Mouse (Mus musculus): ENCODE measurements around the gene Wdr66.

Gene Wdr66

DNA sequence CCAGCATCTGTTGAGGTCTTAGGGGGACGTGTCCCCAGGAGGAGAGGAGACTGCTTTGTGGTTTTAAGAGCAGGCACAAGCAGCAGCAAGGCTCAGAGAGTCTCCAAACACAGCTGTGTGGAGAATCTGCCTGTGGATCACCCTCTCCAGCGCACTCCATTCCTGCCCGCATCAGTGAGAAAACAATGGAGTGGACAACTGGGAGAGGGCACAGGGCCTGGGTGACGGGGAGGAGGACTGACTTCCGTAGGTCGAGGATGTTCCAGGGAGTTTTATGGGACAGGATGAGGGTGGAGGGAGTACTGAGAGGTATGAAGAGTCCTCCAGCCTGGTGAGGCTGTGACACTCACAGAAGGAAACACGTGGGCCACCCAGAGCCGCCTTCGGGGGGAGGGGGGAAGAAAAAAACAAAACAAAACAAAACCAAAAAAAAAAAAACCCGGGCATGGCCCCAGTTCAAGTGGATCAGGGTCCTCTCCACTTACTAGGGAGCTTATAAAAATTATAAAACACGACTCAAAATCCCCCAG is 62.0 kb downstream of the Wdr66 start:
- no peak for DNase-seq (ENCODE audit: low read depth, low spot score)

DNA sequence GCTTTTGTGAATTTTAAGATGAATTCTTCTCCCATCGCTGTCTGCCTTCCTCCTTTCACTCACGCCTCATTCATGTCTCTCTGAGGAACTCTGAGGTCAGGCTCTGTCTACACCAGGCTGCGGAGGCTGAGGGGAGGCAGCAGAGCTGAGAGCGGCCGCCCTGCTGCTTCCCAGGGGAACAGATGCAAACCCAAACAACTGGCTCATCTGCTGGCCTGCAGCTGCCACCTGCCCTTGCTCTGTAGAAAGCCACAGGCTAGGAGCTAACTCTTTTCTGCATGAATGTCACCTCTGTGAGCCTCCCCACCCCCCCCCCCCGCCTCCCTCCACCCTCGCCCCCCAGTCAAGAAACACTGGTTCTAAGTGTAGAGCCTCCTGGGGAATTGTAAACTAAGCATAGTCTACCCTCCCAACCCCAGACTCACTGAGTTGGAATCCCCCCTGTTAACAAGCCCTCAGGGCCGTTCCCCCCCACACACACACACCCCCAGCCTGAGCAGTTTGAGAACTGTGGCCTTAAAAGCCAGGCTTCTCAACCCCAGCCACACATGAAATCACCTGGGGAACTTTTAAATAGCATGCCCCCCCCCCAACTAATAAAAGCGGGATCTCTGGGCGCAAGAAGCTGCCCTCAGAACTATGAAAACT is 63.4 kb downstream of the Wdr66 start:
- DNase-seq (ENCODE audit: low read depth, low spot score) = no peak

DNA sequence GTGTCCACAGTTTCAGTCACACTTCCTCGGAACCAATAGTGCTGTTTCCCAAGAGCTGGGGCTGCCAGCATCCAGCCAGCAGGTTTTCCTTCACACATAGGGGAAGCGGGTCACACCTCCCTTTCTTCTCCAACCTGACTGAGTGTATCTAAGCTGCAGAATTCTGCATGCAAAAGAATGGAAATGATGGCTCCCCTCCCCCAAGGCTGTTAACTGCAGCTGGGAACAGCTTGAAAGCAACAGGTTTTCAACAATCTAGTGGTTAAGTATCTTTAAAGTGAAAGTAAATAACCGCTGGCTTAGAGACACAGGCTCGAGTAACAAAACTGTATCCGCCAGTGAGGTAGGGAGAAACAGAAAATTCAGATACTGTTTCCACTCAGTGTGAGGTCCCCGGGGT is 66.1 kb downstream of the Wdr66 start:
- DNase-seq (ENCODE audit: low read depth, low spot score) = peak; percentile 45

DNA sequence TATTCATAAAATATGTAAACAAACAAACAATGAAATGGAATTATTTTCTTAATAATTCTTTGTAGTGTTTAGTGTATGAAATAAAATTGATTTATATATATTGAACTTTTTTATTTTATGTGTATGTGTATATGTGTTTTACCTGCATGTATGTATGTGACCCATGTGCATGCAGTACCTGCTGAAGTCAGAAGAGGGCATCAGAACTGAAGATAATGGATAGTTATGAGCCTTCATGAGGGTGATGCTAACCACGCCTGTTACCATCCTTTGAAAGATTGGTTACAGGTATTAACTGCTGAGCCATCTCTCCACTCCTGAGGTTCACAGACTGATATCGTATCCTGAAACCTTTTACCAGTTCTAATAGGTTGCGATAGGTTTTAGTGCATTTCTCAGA is 68.2 kb downstream of the Wdr66 start:
- no peak for DNase-seq (ENCODE audit: low read depth, low spot score)

DNA sequence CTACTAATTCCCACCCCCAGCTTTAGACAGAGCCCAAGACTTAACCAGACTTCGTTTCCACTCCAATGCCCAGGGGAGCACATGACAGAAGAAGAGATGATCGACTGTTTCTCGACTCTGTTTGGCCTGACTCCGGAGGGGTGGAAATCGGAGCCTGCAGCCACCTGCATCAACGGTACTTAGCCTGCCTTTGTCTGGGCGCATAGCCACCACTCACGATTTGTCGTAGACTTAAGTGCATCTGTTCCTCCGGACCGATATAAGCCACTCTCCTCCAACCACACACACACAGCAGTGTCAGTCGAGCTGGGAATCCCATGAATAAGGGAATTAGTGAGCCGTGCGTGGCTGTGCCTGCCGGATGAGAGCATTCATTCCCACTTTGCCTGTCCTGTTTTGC is 72.3 kb downstream of the Wdr66 start:
- DNase-seq (ENCODE audit: low read depth, low spot score) = no peak

DNA sequence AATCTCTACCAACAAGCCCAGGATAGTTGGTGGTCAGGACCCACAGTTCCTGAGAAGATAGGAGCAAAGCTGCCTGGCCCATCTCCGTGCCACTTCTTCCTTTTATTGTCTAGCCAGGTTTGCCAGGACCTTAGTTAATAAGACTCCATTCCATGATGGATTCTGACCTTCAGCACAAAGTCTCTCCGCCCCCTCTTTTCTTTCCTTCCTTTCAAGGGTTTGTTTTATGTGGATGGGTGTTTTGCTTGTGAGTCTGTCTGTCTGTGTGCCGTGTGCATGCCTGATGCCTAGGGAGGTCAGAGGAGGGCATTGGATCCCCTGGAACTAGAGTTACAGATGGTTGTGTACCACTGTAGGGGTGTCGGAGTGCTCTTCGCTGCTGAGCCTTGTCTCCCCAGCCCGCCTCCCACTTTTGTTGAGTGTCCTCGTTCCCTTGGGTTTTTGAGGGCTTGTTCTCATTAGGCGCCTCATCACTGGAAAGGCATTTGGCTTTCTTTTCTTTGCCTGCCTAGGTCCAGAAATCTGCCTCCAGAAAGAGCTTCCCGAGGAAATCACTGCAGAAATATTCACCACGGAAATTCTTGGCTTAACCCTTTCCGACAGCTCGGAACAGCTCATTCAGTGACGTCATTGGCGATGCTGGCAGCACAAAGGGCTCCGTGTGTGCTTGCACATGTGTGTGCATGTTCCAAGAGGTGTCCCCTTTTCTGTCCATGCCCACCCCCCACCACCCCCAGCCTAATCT is 74.3 kb downstream of the Wdr66 start:
- no peak for DNase-seq (ENCODE audit: low read depth, low spot score)

DNA sequence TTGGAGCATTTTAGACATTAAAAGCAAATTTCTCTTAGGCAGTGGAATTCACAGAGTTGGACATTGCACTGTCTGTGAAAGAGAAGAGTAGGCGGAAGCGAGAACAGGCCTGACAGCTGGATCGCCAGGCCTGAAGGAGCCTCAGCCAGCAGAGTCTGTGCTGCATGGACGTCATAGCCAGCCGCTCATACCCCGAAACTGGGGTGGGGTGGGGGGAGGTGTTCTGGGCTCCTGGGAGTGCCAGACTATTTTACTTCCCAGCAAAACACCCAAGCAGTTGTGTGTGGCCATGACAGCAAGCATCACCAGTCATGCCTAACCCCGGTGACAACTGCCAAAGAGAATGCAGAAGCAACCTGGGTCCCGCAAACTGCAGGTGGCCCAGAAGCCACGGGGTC is 74.8 kb downstream of the Wdr66 start:
- no peak for DNase-seq (ENCODE audit: low read depth, low spot score)

DNA sequence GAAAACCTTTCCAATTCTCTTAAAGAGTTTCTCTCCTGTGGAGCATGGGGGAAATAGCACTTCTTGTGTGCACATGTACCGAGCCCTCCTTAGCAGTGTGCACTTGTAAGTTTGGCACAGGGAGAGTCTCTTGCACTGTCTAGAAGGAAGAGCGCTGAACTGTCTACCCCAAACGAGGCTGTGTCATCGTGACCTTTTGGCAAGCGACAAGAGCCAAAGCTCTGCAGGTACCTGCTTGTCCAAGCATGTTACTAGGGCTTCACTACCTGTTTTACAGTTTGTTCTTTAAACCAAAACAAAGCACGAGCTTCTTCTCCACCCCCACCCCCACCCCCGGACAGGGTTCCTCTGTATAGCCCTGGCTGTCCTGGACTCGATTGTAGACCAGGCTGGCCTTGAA is 75.8 kb downstream of the Wdr66 start:
- no peak for DNase-seq (ENCODE audit: low read depth, low spot score)

DNA sequence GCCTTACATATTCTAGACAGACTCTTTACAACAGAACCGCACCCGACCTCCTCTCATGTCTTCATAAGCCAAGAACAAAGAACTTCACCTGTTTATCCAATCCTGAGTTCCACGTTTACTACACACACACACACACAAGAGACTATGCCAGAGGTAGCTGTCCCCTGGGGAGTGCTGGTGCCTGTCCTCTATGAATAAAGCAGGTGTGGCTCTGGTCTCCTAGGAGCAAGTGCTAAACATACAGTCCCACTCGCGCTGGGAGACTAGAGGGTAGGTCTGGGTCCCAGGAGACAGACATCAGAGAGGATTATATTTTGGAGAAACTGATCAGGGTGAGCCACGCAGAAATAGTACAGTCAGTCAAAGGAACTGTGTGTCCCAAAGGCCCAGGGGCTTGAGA is 81.7 kb downstream of the Wdr66 start:
- no peak for DNase-seq (ENCODE audit: low read depth, low spot score)

DNA sequence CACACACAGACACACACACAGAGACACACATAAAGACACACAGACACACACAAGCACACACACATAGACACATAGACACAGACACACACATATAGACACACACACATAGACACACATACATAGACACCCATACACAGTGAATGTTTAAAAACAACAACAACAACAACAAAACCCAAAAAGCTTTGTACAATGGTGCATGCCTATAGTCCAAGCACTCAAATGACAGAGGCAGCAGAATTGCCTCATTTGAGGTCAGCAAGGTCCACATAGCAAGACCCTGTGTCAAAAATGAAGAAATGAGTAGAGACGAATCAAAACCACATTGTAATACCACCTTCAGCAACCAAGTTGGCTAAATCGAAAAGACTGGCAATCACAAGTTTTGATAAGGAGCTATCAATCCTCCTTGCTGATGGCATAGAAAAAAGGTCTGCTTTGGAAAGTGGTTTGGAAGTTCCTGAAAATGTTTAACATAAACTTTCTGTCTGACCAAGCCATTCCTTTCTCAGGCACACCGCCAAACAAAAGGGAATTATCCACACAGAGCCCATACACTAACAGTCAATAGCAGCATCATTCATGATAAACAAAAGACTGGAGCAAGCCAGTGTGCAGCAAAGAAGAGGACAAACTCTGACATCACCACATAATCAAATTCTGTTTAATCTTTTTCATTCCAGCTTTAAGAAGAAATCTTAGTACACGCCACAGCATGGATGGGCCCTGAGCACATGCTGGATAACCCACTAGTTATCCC is 84.5 kb downstream of the Wdr66 start:
- no peak for DNase-seq (ENCODE audit: low read depth, low spot score)

DNA sequence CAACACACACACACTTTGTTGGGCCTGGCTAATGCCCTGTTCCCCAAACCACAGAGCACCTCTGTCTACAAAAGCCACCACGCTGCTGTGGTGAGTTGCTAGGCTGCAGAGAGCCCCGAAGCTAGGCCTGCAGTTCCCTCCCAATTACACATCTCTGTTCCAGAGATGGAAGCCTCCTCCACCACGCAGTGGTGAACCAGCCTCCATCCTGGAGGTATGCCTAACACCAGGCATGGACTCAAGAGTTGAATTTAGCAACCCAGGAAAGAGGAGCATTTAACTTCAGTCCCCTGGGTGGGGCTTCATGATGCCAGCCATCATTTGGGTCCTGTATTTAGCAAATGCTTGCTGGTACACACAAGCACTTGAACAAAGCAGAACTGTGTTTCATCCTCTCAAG is 86.6 kb downstream of the Wdr66 start:
- no peak for DNase-seq (ENCODE audit: low read depth, low spot score)

DNA sequence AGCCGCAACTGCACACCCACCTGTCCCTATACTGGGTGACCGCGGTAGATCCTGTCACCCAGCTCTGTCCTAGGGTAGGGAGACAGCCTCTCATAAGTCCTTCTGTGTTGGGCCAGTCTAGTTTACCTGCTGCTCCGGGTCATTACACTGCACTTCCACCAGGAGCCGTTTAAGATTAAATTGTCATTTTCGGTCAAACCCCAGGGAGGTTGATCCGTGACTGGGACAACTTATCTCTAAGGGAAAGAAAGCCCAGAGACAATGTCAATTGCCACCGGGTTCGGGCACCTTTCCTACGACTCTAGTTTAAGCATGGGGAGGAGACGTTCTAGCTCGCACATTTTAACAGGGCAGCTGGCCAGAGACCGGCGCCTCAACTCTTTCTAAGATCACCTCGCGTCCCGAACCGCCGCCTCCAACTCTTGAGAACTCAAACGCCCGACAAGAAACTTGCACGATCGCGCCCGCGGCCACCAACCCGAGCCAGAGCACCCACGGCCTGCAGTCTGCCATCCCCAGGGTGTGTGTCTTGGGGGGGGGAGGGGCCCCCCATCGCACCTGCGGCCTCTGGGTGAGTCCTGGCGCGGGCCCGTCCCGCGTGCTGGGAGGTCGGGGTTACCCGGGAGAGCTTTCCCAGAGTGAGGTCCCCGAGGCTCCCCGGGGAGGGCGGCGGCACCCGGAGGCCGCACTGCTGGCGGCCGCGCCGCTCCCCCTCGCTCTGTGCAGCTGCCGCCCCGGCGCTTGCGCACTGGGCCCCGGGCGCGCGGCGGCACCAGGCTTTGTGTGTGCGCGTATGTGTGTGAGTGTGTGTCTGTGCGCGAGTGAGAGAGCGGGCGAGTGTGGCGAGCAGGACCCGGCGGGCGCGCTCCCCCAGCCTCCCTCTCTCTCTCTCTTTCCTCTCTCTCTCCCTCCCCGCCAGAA is 92.1 kb downstream of the Wdr66 start, which contains the start of gene Bcl7a:
Bcl7a (plus strand) TSS at position 128 of the 921 bp plus-strand sequence.
- peak; percentile 90 for DNase-seq (ENCODE audit: low read depth, low spot score)

DNA sequence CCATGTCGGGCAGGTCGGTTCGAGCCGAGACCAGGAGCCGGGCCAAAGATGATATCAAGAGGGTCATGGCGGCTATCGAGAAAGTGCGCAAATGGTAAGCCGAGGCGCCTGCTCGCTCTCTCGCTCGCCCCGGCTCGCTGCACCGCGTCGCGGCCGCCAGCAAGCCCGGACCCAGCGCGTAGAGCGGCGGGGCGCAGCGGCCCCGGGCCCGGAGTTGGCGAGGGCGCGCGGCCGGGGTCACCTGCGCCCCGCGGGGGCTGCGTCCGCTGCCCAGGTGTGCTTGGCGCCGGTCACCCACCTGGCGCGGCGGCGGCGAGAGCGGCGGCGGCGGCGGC is 92.7 kb downstream of the Wdr66 start:
- no peak for DNase-seq (ENCODE audit: low read depth, low spot score)

DNA sequence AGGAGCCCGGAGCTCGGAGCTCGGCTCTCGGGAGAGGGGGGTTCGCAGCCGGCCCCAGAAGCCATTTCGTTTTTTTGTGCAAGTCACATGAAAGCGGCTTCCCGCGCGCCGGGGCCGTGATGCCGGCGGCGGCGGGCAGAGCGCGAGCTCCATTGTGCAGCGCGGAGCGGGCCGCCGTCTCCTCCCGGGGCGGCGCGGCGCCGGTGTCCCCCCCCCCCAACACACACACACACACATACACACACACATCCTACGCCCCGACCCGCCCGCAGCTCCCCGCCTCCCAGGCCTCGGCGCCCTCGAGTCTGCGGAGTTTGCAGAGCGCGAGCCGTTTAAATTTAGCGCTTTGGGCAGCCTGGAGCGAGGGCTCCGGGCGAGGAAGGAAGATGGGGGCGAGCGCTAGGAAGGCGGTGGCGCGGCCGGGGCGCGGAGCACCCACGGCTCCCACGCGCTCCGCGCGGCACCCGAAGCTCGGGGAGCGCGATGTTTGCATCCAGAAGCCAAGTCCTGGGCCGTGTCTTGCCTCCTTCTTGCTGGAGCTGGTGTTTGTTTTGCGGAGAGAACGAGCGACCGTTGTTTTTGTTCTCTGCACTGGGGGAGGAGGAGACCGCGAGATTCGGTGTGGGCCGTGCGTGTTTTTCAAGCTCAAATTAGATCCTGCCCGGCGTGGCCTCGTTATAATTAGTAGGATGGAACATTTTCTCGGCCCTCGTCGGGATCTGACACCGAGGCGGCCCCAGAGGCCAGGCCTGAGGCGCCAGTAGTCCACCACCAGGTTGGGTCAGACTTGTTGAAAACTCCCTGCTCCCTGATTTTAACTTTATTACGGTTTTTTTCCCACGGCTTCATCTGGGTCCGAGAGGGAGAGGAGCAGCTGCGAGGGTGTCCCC is 93.3 kb downstream of the Wdr66 start:
- peak; percentile 43 for DNase-seq (ENCODE audit: low read depth, low spot score)

DNA sequence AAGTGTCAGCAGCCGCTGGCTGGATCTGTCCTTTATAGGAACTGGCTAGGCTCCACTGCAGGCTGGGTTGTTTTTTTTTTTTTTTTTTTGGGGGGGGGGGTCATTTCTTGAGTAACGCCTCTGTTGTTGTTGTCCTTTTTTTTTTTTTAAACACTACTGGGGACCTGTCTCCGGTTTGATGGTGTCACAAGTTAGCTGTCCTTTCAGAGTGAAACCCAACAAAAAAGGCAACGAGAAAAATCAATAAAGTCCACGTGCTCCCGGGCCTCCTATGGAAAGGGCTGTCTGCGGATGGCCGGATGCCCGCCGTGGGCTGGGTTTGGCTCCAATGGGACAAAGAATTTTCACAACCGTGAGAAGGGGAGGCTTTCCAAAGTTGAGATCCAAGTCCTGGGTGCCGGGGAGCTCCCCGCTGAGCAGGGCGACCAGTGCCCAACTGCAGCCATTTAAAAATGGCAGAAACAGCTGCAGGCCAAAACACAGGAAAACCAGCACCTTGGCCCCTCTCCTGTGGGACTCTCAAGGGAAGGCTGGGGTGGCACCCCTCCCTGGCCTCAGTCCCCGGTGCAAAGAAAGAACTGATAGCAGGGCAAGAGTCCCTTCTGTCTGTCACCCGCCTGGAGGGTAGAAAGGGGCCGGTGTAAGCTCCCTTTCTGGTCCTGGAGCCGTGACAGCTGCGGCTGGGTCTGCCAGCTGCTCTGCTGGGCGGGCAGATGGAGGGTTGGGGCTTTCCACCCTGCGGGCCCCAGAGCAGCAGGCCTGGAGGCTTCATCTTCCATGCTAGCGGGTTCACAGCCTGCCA is 94.2 kb downstream of the Wdr66 start:
- peak; percentile 37 for DNase-seq (ENCODE audit: low read depth, low spot score)

DNA sequence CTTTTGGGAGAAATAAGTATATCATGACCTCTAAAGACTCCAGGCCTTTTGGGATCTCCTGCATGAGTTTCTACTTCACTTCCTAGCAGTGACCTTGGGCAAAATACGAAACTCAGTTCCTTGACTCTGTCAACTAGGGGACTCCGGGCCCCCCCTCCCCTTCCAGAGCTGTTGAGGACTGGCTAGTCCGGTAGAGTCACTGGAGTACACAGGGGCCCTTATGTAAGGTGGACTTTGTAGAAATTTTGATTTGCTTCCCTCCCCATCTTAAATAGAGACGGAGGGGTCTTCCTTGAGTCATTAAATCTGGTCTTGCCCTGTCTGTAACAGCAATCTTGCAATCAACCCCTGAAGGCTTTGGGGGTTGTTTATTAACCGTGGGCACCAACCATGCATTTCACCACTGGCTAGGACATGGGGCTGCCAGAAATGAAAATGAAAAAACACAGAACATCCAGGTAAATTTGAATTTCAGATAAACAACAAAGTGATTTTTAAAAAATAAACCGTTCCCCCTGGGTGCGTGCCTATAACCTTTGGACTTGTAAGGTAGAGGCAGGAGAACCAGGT is 94.9 kb downstream of the Wdr66 start:
- no peak for DNase-seq (ENCODE audit: low read depth, low spot score)

DNA sequence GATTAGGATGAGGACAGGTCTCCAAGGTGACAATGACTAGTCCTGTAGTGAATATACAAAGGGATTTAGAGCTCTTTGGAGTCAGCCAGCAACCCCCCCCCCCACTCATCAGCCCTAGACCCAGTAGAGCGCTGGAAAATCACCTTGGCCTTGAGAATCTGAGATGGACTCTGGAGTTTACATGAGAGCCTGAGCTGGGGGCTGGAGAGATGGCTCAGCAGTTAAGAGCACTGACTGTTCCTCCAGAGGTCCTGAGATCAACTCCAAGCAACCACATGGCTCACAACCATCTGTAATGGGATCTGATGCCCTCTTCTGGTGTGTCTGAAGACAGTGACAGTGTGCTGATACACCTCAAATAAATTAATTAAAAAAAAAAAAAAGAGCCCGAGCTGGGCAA is 96.1 kb downstream of the Wdr66 start:
- no peak for DNase-seq (ENCODE audit: low read depth, low spot score)

DNA sequence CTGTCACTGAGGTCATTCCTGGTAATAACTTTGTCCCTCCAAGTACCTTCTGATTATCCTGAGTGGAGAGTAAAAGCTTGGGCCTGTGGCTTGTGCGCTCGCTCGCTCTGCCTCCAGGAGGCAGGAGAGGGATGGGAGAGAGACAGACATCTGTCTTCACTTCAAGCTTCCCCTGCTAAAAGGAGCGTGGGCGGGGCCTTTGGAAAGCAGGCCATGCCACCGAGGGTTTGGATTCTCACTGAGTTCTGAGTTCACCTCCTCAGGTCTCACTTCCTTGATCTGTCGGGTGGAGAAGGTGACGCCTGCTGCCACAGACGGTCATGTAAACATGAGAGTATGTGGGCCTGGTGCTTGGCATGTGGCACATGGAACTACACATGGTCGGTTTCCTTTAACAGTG is 98.5 kb downstream of the Wdr66 start:
- no peak for DNase-seq (ENCODE audit: low read depth, low spot score)

DNA sequence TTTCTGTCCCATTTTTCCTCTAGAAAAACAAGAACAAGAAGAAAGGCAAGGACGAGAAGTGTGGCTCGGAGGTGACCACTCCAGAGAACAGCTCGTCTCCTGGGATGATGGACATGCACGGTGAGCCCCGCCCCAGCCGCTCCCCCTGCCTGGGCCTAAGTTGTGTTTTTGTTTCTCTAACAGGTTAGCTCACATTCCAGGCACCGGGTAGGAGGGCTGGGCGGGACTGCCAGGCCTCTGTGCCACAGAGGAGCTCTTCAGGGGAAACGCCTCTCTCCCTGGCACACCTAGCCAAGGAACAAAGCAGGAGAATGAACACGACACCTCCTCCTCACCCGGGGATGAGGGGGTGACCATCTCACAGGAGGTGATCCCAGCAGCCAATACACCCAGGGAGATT is 104.0 kb downstream of the Wdr66 start:
- DNase-seq (ENCODE audit: low read depth, low spot score) = no peak

All from forelimb bud, embryonic 11.5 days (tissue).